Mouse (Mus musculus) lung, postnatal 0 days (tissue): ENCODE results near the gene Itgb2. TPM values are rescaled to one million over a fixed set of nuclear protein-coding genes. Genes with fewer than 3 reads are reported as not detected.

Experiments
- ATAC-seq: fragments of 200-750 bp; cut with Nextera tagmentation; 2 replicates; pipeline ENCODE4 v1.8.0; 2017; ENCODE audit warnings: moderate library complexity
- DNase-seq: peaks from one replicate; pipeline ENCODE4 v3.0.0-alpha.2; 2016; ENCODE audit warnings: low spot score
- H3K27ac ChIP-seq: fragments of 300-500 bp; sonication (generic); 2 replicates; pipeline ENCODE4 v1.5.1; 2014; ENCODE audit warnings: antibody characterized with exemption, mild to moderate bottlenecking, low read length, mixed read lengths
- H3K27me3 ChIP-seq: fragments of 300-500 bp; sonication (generic); replicated peaks from 2 replicates; pipeline ENCODE4 v1.6.1; 2014; ENCODE audit warnings: low read length, mixed read lengths; ENCODE audit not compliant: insufficient read depth
- H3K36me3 ChIP-seq: fragments of 300-500 bp; sonication (generic); 2 replicates; pipeline ENCODE4 v1.6.1; 2014; ENCODE audit warnings: low read length, mixed read lengths; ENCODE audit not compliant: insufficient read depth
- H3K4me1 ChIP-seq: fragments of 300-500 bp; sonication (generic); 2 replicates; pipeline ENCODE4 v1.6.1; 2014; ENCODE audit warnings: antibody characterized with exemption, low read depth, low read length, mixed read lengths; ENCODE audit not compliant: insufficient read depth
- H3K4me2 ChIP-seq: fragments of 300-500 bp; sonication (generic); replicated peaks from 2 replicates; pipeline ENCODE4 v1.6.1; 2014; ENCODE audit warnings: low read depth, mild to moderate bottlenecking, low read length, moderate library complexity, mixed read lengths
- H3K4me3 ChIP-seq: fragments of 300-500 bp; sonication (generic); 2 replicates; pipeline ENCODE4 v1.5.1; 2014; ENCODE audit warnings: low read depth, low read length
- H3K9ac ChIP-seq: fragments of 300-500 bp; sonication (generic); replicated peaks from 2 replicates; pipeline ENCODE4 v1.6.1; 2014; ENCODE audit warnings: low read depth, mild to moderate bottlenecking
- H3K9me3 ChIP-seq: fragments of 300-500 bp; sonication (generic); 2 replicates; pipeline ENCODE4 v1.6.1; 2016; ENCODE audit warnings: low read length, mixed read lengths
- CTCF ChIP-seq: IDR thresholded peaks from 2 replicates; pipeline ENCODE4 v1.5.1; 2016; ENCODE audit warnings: antibody characterized with exemption, mild to moderate bottlenecking
- EP300 ChIP-seq: IDR thresholded peaks from 2 replicates; pipeline ENCODE4 v1.6.1; 2016; ENCODE audit warnings: antibody characterized with exemption, mild to moderate bottlenecking, control low read depth
- WGBS: fragments of 180-500 bp; shearing (Covaris S2); extraction: QIAGEN DNeasy Blood & Tissue Kit; methylation state at CpG from one replicate; pipeline ENCODE4 v1.1.7; 2014; 5-methylcytosine and 5-hydroxymethylcytosine counted together
- polyA plus RNA-seq: library from polyadenylated mRNA; unstranded; fragments of >200 nt; fragmentation: Nextera tagmentation; extraction: Ambion mirVana; gene quantifications from 2 replicates; pipeline ENCODE4 v1.2.1, GENCODE M21; 2015

Gene Itgb2
- polyA plus RNA-seq, 1 experiment from 2014 or later = 19.1 TPM

DNA sequence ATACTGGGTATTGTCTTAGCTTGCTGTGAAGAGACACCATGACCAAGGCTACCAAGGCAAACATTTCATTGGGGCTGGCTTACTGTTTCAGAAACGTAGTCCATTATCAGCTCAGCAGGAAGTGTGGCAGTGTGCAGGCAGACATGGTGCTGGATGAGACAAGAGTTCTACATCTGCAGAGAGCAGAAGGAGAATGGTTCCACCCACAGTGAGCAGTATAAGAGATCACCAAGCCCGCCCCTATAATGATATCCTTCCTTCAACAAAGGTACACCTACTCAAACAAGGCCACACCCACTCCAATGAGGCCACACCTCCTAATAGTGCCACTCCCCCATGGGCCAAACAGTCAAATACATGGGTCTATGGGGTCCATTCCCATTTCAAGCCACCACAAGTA is 31.5 kb downstream of the Itgb2 start:
- 59% methylated on average over 2 of the region's 2 CpGs for WGBS

DNA sequence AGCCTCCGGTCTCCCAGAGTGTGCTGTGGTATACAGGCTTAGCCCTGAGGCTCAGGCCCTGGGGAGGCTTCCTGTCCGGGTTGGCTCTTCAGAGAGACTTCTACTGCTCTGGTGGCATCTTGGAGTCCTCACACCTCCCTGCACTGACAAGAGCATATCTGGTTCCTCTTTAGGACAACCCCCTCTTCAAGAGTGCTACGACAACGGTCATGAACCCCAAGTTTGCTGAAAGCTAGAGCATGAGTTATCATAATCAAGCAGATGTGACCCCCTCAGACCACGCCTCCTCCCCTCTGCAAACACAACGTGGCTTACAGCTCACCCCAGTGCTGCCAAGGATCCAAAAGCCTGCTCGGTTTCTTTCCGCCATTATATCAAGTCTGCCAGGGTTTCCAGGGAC is 35.0 kb downstream of the Itgb2 start:
- 70% methylated on average over 8 of the region's 8 CpGs for WGBS
- H3K27ac ChIP-seq = no peak overlapping the region
- no peaks in the 10 kb centered on the region for H3K4me1 ChIP-seq
- H3K36me3 ChIP-seq = no peaks in the 10 kb centered on the region
- H3K9me3 ChIP-seq = no peaks in the 10 kb centered on the region
- H3K4me2 ChIP-seq = no peak overlapping the region
- H3K27me3 ChIP-seq = no peaks in the 10 kb centered on the region
- H3K9ac ChIP-seq = no peak overlapping the region
- no peak for DNase-seq
- ATAC-seq = no peak
- no peak for TF ChIP-seq CTCF
- no peak for TF ChIP-seq EP300
- H3K4me3 ChIP-seq = no peak overlapping the region

More for the DNA sequence above, 31.5 kb downstream of the Itgb2 start:
- Histone ChIP-seq H3K27ac (no peak overlapping the region), H3K9ac (no peak overlapping the region), H3K9me3 (no peaks in the 10 kb centered on the region), H3K4me2 (no peak overlapping the region), H3K36me3 (no peaks in the 10 kb centered on the region), H3K4me3 (no peak overlapping the region), H3K4me1 (no peaks in the 10 kb centered on the region), H3K27me3 (no peaks in the 10 kb centered on the region)
- TF ChIP-seq EP300 (no peak), CTCF (no peak)
- DNase-seq = no peak
- ATAC-seq = no peak

GRCm38 (mm10) chr10:77566651-77567050 is 36.6 kb downstream of the Itgb2 start:
- H3K27me3 ChIP-seq = no peaks in the 10 kb centered on the region
- 32% methylated on average over 8 of the region's 8 CpGs for WGBS
- H3K4me3 ChIP-seq = no peak overlapping the region
- no peak overlapping the region for H3K27ac ChIP-seq
- DNase-seq = peak; percentile 86
- peak; percentile 78 for ATAC-seq
- no peaks in the 10 kb centered on the region for H3K36me3 ChIP-seq
- TF ChIP-seq CTCF = peak; percentile 94
- TF ChIP-seq EP300 = no peak
- H3K4me1 ChIP-seq = no peaks in the 10 kb centered on the region
- no peak overlapping the region for H3K9ac ChIP-seq
- no peaks in the 10 kb centered on the region for H3K9me3 ChIP-seq
- no peak overlapping the region for H3K4me2 ChIP-seq

GRCm38 (mm10) chr10:77569481-77569880 is 39.4 kb downstream of the Itgb2 start:
- Histone ChIP-seq H3K9me3 (no peaks in the 10 kb centered on the region), H3K4me3 (no peak overlapping the region), H3K36me3 (no peaks in the 10 kb centered on the region), H3K27me3 (no peaks in the 10 kb centered on the region), H3K27ac (no peak overlapping the region), H3K4me1 (no peaks in the 10 kb centered on the region), H3K9ac (no peak overlapping the region), H3K4me2 (no peak overlapping the region)
- no peak for DNase-seq
- ATAC-seq = no peak
- no peak for TF ChIP-seq CTCF
- no peak for TF ChIP-seq EP300
- 37% methylated on average over 7 of the region's 7 CpGs for WGBS

GRCm38 (mm10) chr10:77569973-77570658 is 40.1 kb downstream of the Itgb2 start:
- Histone ChIP-seq H3K27ac (no peak overlapping the region), H3K4me3 (no peak overlapping the region), H3K9me3 (no peaks in the 10 kb centered on the region), H3K4me2 (no peak overlapping the region), H3K27me3 (no peaks in the 10 kb centered on the region), H3K9ac (no peak overlapping the region), H3K36me3 (no peaks in the 10 kb centered on the region), H3K4me1 (no peaks in the 10 kb centered on the region)
- 29% methylated on average over 6 of the region's 6 CpGs for WGBS
- DNase-seq (peak; percentile 36), ATAC-seq (peak; percentile 47)
- no peak for TF ChIP-seq EP300
- TF ChIP-seq CTCF = no peak

- Histone ChIP-seq H3K4me2 (no peak overlapping the region), H3K27me3 (no peaks in the 10 kb centered on the region), H3K4me3 (no peak overlapping the region), H3K9ac (no peak overlapping the region), H3K4me1 (no peaks in the 10 kb centered on the region), H3K9me3 (no peaks in the 10 kb centered on the region), H3K27ac (no peak overlapping the region), H3K36me3 (no peaks in the 10 kb centered on the region)
- no peak for DNase-seq
- ATAC-seq = no peak
- no peak for TF ChIP-seq EP300
- TF ChIP-seq CTCF = peak; percentile 64
- WGBS = 23% methylated on average over 3 of the region's 3 CpGs
Measured at GRCm38 (mm10) chr10:77572225-77572624, 42.2 kb downstream of the Itgb2 start.

DNA sequence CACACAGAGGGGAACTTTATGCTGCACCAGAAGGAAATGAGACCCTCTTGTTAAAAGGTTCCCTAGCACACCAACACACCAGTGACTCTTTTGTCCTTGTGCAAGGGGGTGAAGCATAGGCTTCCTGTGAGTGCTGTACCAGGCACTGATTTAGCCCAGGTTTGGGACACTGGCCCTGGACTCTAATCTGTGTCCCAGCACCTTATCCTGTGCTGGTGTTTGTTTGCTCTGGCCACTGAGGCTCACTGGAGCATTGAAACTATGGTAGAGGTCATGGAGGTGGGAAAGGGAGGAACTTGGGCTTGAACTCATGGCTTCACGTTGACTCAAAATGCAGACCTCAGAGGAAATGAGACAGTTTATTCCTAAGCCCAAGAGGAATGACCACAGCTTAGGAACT is 43.1 kb downstream of the Itgb2 start:
- TF ChIP-seq CTCF (no peak), EP300 (no peak)
- WGBS = 57% methylated on average over 1 of the region's 1 CpGs
- DNase-seq (no peak), ATAC-seq (no peak)
- no peak overlapping the region for H3K9ac ChIP-seq
- H3K4me2 ChIP-seq = no peak overlapping the region
- no peaks in the 10 kb centered on the region for H3K4me1 ChIP-seq
- H3K27me3 ChIP-seq = no peaks in the 10 kb centered on the region
- no peak overlapping the region for H3K27ac ChIP-seq
- no peak overlapping the region for H3K4me3 ChIP-seq
- no peaks in the 10 kb centered on the region for H3K9me3 ChIP-seq
- H3K36me3 ChIP-seq = no peaks in the 10 kb centered on the region
